Mouse (Mus musculus): ENCODE data around the gene Acot8.
A peak's percentile ranks its signal among the peaks of the same experiment; 100 is the strongest.

The Acot8 gene

DNA sequence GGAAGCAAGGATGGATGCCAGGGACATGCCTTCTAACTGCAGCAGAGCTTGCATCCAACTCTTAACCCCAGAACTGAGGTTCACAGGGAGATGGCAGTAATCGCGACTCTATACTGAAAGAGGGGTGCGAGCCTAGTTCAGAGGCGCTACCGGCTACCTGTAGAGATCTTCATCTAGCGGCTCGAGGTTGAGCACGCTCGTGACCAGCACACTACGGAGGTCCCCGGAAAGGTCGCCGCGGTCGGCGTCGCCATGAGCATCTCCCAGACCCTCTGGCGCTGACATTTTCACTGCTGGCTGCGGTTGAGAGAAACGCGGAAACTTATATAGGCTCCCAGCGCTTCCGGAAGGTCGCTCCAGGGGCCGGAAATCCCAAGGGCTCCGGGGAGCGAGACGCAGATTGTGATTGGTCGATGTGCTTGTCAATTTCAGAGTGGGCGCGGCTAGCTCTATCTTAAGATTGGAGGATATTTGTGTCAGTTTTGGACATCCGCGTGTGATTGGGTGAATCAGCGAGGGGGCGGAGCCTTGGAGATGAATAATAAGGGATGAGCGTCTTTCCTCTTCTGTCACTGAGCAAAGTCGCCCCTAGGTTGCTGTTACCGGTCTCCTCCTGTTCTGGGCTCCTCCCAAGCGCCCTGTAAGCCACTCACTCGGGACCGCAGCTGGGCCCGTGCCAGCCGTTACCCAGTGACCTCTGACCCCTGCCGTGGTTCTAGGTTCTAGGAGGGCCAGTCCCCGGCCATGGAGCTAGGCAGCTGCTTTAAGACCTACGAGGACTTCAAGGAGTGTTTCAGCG, at the start of gene Acot8, which contains the start of gene Zswim3:
Acot8 (minus strand) TSS at position 350 of the 799 bp plus-strand sequence.
Zswim3 (plus strand) TSS at position 566 of the 799 bp plus-strand sequence.
- DNase-seq (ENCODE audit: low read depth): peak; percentile 100

DNA sequence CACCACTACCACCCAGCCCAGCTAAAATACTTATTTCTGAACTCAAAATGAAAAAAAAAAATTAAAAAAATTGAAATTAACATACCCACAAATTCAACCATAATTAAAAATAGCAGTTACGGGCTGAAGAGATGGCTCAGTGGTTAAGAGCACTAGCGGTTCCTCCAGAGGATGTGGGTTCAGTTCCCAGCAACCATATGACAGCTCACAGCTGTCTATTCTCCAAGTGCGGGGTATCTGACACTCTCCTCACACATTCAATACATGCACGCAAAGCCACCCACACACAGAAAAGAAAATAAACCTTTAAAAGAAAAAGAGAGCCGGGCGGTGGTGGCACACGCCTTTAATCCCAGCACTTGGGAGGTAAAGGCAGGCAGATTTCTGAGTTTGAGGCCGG, 45.4 kb upstream of the Acot8 start:
- DNase-seq (ENCODE audit: low read depth): no peak

DNA sequence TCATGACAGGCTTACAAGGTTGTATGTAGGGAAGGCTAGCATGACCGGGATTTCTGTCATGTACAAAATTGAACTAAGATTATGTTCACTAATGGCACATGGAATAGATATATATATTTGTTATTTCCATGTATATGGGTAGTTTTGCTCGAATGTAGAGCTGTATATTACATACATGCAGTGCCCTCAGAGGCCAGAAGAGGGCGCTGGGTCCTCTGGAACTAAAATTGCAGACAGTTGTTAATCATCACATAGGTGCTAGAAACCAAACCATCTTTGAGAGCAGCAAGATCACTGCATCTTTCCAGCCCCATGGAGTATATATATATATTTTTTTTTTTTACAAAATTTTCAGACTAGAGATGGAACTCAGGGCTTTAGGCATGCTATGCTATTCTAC, 41.1 kb upstream of the Acot8 start:
- no peak for DNase-seq (ENCODE audit: low read depth)

DNA sequence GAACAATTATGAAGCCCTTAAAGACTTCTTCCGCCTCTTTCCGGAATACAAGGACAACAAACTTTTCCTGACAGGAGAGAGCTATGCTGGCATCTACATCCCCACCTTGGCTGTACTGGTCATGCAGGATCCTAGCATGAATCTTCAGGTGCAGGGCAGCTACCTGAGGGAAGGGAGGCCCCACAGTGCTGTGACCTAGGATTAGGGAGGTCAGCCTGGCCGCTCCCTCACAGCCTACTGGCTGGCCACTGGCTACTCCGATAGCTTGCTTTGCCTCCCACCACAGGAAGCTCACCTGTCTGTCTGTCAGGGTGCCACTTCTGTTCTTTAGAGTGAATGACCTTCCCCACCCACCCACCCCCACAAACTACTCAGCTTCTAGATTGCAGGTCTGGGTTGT, 30.5 kb upstream of the Acot8 start:
- no peak for DNase-seq (ENCODE audit: low read depth)

DNA sequence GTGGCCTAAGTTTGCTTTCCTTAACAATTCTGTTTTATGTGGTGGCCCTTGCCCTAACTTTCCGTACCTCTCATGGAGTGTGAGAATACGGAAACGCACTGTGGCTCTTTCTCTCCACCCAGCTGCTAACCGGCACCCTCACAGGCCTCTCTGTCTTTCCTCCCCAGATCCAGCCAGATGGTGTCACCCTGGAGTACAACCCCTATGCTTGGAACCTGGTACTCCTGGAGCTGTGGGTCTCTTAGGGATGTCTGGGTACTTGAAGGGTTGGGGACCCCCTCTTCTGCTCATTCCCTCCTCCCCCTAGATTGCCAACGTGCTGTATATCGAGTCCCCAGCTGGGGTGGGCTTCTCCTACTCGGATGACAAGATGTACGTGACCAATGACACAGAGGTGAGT, 29.8 kb upstream of the Acot8 start:
- DNase-seq (ENCODE audit: low read depth): no peak

DNA sequence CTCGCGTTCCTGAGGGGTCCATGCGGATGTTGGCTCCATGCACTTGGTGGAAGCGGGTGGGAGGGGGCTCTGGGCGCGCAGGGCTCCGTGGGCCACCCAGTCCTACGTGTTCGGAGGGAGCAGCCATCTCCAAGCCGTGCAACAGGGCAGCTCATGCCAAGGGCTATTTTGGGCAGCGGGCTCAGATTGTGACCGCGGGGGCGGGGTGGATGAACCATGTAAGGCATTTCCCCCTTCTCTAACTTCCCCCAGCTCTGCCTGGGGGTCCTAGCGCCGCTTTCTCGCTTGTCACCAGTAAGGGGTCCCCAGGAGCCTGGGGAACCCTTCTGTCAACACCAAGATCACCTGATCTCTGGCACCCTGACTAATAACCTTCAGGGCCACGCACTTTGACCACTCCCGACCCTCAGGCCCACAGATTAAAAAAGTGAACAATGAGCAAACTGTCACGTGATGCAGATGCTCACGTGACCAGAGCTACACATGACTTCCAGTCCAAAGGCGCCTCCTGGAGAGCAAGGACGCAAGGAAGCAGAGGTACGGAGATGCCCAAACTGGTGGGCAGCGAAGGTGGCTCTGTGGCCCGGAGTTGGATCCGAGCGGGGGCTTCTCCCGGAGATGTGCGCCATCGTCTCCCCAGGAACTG, 28.8 kb upstream of the Acot8 start, which contains the start of gene Neurl2:
Neurl2 (minus strand) TSS at position 143 of the 646 bp plus-strand sequence.
- peak; percentile 92 for DNase-seq (ENCODE audit: low read depth)

DNA sequence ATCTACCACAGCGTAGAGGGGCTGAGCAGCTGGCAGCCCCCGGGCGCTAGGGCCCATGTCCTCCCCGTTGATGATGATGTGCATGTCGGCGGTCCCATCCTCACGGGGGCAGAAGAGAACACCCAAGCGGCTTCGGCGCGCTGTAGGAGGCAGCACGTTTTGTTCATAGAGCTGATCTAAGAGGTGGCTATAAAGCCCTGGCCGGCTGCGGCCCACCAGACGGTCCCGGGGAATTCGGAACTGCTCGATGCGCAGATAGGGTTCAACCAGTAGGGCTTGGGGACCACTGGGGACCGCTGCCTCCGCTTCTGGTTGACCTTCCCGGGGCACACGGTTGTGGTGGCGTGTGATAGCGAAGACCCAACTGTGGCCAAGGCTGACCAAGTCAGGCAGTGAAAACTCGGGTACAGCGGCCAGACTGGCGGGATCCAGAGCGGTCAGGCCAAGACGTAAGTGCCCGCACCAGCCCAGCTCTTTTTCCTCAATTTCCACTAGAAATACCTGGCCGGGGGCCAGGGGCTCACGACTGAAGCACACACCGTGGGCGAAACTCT, 28.1 kb upstream of the Acot8 start, which contains the start of gene Ctsa:
Ctsa (plus strand) TSS at position 126 of the 554 bp plus-strand sequence.
- DNase-seq (ENCODE audit: low read depth): peak; percentile 67

DNA sequence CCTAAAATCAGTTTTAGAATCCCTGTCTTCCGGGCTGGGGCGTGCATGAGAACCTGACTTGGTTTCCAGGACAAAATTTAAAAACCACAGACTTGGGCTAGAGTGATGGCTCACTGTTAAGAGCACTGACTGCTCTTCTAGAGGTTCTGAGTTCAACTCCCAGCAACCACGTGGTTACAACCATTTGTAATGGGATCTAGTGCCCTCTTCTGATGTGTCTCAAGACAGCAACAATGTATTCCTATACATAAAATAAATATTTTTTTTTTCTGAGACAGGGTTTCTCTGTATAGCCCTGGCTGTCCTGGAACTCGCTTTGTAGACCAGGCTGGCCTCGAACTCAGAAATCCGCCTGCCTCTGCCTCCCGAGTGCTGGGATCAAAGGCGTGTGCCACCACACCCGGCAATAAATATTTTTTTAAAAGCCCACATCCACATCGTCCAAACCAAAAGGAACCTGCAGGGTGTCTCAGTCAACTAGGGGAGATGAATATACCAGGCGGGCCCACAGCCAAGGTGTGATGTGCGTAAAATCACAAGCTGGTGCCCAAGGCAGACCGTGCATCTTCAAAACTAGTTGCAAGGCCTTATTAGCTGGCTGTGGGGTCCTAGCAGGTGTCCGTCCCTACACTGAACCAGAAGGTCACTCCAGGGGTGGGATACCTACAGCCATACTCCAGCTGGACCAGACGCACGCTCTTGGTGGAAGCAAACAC, 27.5 kb upstream of the Acot8 start:
- DNase-seq (ENCODE audit: low read depth): no peak

DNA sequence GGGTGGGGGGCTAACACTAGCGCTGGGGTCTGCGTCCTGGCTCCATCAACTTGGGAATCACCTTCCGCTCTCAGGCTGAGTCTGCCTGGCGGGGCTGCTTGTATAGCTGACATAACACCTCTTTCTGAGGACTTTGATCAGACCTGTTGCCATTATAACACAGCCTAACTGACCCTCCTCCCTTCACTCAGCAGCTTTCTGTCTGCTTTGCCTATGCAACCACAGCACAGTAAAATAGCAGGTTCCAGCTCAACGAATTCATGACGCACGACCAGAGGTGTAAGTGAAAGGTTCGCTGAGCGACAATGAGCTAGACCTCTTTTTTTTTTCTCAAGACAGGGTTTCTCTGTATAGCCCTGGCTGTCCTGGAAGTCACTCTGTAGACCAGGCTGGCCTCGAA, 26.3 kb upstream of the Acot8 start:
- DNase-seq (ENCODE audit: low read depth): no peak

DNA sequence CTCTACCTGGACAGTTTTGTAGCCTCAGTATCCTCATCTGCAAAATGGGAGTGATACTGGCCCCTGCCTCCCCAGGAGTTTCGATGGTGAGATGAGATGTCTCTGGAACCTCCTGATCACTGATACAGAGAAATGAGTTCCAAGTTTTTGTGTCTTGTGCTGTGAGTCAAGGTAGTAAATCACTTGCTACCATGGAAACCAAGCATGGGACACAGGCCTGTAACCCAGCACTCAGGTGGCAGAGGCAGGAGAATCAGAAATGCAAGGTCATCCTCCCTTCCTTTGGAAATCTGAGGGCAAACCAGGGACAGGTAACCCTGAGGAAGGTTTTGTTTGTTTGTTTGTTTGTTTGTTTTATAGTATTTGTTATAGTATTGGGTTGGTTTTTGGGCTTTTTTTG, 24.4 kb upstream of the Acot8 start:
- no peak for DNase-seq (ENCODE audit: low read depth)

DNA sequence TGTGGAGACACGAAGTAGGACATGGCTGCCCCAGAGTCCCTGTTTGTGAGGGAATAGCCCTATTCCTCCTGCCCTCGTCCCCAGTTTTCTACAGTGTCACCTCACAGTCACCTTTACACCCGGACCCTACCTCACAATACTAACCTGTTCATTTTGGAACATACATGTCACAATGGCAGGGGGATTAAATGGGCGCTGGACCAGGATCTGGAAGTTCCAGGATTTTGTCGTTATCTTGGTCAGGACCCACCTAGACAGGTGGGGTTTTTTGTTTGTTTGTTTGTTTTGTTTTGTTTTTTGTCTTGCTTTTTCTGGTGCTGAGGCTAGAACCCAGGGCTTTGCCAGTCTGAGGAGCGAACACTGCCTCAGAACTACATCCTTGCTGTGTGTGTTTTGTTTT, 23.8 kb upstream of the Acot8 start, which contains the start of gene Spata25:
Spata25 (minus strand) TSS at position 101 of the 400 bp plus-strand sequence.
- DNase-seq (ENCODE audit: low read depth): no peak

DNA sequence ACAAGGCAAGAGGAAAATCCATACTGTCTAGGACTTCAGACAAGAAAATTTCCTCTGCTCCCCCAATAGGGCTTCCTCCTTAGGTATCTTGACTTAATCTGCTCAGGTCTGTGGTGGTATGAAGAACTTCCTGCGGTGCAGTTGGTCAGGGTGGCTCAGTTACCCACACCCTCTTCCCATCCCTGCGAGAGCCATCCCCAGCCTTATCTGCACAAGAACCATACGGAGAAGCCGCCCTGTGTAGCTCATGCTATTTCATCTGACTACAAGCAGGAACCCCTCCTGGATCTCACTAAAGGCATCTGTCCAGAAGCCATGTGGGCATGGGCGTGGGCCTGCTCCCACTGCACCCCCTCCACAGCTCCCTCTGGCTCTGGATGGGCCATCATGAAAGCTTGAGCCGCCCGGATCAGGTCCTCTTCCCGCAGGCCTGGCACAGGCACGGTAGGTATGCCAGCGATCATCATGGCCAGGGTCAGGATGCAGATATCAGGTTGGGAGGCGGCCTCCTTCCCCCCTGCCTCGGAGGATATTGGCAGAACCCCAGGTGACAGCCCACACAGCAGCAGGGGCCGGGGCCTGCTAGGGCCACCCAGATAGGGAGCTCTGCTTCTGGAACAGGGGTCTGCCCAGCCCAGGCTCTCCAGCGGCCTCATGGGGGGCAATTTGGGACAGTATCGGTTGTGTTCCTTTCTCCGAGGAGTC, 22.6 kb upstream of the Acot8 start:
- no peak for DNase-seq (ENCODE audit: low read depth)

DNA sequence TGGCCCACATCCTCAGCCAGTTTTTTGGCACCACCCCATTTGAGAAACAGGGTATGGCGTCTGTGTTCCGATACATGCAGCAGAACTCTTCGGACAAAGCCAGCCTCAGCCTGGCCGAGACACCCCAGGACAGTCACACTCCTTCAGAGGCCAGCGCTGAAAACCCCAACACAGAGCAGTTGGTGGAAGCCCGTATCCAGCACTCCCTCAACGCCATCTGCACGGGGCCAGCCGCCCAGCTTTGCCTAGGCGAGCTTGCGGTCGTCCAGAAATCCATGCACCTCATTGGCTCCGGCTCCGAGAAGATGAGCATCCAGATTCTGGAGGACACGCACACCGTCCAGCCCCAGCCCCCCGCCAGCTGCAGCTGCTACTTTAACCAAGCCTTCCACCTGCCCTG, 20.8 kb upstream of the Acot8 start:
- no peak for DNase-seq (ENCODE audit: low read depth)

DNA sequence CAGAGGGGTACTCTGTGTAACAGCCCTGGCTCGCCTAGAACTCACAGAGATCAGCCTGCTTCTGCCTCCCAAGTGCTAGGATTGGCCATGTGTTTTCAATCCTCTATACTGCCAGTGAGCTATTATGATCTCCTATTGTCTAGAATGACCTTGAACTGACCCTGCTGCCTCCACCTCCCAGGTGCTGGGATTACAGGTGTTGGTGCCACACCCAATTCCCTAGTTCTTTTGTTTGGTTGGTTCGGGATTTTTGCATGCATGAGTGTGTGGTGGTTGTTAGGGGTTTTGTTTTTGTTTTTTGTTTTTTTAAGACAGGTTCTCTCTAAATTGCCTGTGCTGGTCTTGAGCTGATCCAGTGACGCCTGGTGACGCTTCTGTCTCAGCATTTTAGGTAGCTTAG, 19.3 kb upstream of the Acot8 start:
- no peak for DNase-seq (ENCODE audit: low read depth)

DNA sequence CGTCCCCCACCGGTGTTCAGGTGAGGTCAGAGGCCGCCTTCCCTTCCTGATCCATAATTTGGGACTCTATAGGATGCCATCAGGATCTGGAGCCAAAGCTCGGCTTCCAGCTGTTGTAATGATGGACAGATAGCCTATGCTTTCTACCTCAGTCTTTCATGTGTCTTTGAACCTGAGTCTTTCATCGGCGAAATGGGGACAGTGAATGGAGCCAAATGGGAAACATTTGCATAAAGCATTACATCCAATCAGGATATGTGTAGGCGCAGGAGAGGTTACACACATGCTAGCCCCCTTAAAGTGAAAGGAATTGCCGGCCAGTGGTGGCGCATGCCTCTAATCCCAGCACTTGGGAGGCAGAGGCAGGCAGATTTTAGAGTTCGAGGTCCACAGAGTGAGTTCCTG, 18.5 kb upstream of the Acot8 start:
- no peak for DNase-seq (ENCODE audit: low read depth)

DNA sequence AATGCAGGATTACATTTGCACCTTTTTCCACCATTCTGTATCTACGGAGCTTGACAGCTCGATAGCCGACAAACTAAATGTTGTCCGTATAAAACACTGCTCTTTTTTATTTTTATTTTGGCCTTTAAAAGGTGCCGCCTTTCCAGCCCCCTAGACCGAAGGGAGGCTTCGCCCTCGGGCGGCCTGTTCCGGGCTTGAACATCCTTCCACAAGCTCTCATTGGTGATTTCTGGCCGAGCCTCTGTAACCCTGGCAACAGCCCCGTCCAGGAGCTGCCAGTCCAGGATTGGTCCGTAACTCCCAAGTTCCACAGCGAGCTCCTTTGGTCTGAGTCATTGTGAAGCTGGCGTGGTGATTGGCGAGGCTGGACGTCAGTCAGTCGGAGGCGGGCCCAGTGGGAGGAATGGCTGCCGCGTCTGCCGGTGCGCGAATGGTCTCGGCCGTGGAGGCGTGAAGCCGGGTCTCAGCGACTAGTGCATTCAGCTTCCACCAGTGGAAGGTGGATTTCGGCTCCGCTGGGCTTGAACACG, 18.0 kb upstream of the Acot8 start, which contains the start of gene Zswim1:
Zswim1 (plus strand) TSS at position 51 of the 530 bp plus-strand sequence.
- DNase-seq (ENCODE audit: low read depth): peak; percentile 99

DNA sequence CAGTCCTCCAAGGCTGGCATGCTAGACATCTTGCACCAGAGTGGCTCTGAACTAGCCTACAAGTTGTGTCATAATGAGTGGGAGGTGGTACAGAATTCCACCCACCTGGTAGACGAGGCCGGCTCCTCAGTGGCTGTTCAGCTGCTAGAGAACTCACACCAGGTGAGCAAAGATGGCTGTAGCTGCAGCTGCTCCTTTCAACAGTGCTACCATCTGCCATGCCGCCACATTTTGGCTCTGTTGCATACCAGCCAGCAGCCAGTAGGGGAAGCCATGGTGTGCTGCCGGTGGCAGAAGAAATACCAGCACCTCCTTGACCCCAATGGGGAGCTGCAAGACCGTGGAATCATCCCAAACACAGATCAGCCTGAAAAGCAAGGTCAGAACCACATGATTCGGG, 16.4 kb upstream of the Acot8 start:
- DNase-seq (ENCODE audit: low read depth): no peak

DNA sequence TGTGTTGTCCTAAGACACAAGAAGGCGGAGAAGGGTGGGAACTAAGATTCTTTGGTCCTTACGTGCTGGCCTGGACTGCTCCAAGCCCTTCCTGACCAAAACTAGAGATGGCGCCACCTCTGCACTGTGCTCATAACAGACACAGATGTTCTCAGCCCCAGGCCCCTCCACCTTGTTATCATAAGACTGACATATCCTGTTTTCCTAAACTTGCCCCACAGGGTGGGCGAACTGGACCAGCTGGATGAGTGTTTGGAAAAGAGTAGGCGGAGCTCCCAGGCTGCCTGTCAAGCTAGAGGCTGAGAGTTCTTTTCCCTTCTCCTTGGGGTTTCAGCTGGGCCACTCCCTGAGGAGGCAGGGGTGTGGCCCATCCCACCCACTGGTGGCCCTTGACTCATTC, 13.0 kb upstream of the Acot8 start:
- DNase-seq (ENCODE audit: low read depth): no peak

DNA sequence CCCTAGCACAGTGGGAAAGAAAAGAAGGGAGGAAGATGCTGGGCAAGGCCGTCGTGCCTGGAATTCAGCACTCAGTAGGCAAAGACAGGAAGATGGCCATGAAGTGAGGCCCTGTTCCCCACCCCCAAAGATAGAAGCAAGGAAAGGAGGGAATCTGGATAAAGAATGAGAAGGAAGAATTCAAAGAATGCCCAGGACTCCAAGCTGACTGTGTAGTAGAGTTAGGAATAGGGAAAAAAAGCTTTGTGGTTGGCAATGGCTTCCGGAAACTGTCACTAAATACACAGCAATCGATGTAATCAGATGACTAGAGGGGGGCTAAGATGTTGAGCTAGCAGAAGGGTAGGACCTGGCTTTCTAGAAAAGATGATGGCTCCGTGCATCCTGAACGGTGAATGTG, 12.5 kb upstream of the Acot8 start:
- DNase-seq (ENCODE audit: low read depth): no peak

DNA sequence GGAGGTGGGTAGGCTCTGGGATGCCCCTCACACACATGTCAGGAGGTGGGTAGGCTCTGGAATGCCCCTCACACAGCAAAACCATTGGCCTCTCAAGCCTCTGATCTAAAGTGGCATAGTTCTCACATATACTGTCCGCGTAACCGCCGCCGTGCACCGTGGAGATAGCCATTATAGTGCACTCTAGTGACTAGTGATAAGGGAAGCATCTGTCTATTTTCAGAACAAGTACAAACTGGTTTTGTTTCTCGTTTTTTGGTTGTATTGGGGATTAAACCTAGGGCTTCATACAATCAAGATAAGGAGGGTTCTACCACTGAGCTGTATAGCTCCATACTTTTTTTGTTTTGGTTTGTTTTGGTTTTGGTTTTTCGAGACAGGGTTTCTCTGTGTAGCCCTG, 11.1 kb upstream of the Acot8 start:
- no peak for DNase-seq (ENCODE audit: low read depth)

DNA sequence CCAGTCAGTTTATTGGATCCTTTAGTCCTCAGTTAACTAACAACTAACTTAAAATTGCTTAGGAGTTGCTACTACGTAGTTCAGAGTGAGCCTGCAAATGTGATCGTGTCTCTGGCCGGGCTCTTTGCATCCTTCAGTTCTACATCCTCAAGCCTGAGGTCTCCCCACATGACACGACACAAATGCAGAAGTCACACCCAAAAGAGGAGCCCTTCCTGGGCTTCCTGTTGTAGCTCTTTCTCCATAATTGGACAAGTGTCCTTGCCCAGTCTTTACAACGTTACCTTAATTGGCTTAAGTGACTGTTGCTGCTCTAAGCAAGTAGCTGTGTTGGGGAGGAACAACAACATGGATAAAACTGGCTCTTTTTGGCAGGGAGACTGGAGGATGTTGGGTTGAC, 10.7 kb upstream of the Acot8 start:
- DNase-seq (ENCODE audit: low read depth): no peak

Measured in c-Kit-positive CD71-positive TER-119-negative erythroid progenitor cells, embryonic 14.5 days (primary cell).